Mouse (Mus musculus) intestine, postnatal 0 days (tissue): Measurements from ENCODE around the gene Gpr25. TPM values are rescaled to one million over a fixed set of nuclear protein-coding genes. Genes with fewer than 3 reads are reported as not detected.
A peak's percentile ranks its signal among the peaks of the same experiment; 100 is the strongest.

ENCODE experiments used
- ATAC-seq: fragments of 200-750 bp; cut with Nextera tagmentation; 2 replicates; pipeline ENCODE4 v1.8.0; 2017; ENCODE audit warnings: mild to moderate bottlenecking, moderate TSS enrichment, moderate library complexity
- H3K27ac ChIP-seq: fragments of 300-500 bp; sonication (generic); 2 replicates; pipeline ENCODE4 v1.5.1; 2014; ENCODE audit warnings: mild to moderate bottlenecking, low read depth, low read length, moderate library complexity
- H3K27me3 ChIP-seq: fragments of 300-500 bp; sonication (generic); replicated peaks from 2 replicates; pipeline ENCODE4 v1.6.1; 2014; ENCODE audit warnings: low read length, mixed read lengths; ENCODE audit not compliant: control insufficient read depth, insufficient read depth
- H3K36me3 ChIP-seq: fragments of 300-500 bp; sonication (generic); 2 replicates; pipeline ENCODE4 v1.6.1; 2014; ENCODE audit warnings: mild to moderate bottlenecking, moderate library complexity; ENCODE audit not compliant: control insufficient read depth, insufficient read depth
- H3K4me1 ChIP-seq: fragments of 300-500 bp; sonication (generic); replicated peaks from 2 replicates; pipeline ENCODE4 v1.6.1; 2014; ENCODE audit warnings: antibody characterized with exemption, low read length, mixed read lengths; ENCODE audit not compliant: control insufficient read depth, insufficient read depth
- H3K4me2 ChIP-seq: fragments of 300-500 bp; sonication (generic); replicated peaks from 2 replicates; pipeline ENCODE4 v1.6.1; 2014; ENCODE audit warnings: low read depth, mild to moderate bottlenecking, moderate library complexity
- H3K4me3 ChIP-seq: fragments of 300-500 bp; sonication (generic); 2 replicates; pipeline ENCODE4 v1.5.1; 2014; ENCODE audit warnings: low read depth, low read length
- H3K9ac ChIP-seq: fragments of 300-500 bp; sonication (generic); 2 replicates; pipeline ENCODE4 v1.6.1; 2014; ENCODE audit warnings: mild to moderate bottlenecking, low read depth, low read length
- H3K9me3 ChIP-seq: fragments of 300-500 bp; sonication (generic); 2 replicates; pipeline ENCODE4 v1.6.1; 2016; ENCODE audit warnings: mixed run types; ENCODE audit not compliant: control insufficient read depth
- CTCF ChIP-seq: sonication (generic); IDR thresholded peaks from 2 replicates; pipeline ENCODE4 v1.5.1; 2016; ENCODE audit warnings: low read depth, mild to moderate bottlenecking, control low read depth, antibody characterized with exemption, moderate library complexity
- WGBS: fragments of 180-500 bp; shearing (Covaris S2); extraction: QIAGEN DNeasy Blood & Tissue Kit; methylation state at CpG from one replicate; pipeline ENCODE4 v1.1.7; 2014; 5-methylcytosine and 5-hydroxymethylcytosine counted together
- polyA plus RNA-seq: library from polyadenylated mRNA; unstranded; fragments of >200 nt; fragmentation: Nextera tagmentation; extraction: Ambion mirVana; gene quantifications from 2 replicates; pipeline ENCODE4 v1.2.1, GENCODE M21; 2015

Gpr25 gene
- polyA plus RNA-seq, 1 experiment from 2014 or later, result not detected

- ATAC-seq, result no peak
- no peak for TF ChIP-seq CTCF
These were observed 28.3 kb downstream of the Gpr25 start for GRCm38 (mm10) chr1:136232285-136232926.

GRCm38 (mm10) chr1:136231596-136231995 lies 29.1 kb downstream of the Gpr25 start:
- no peak overlapping the region for H3K9ac ChIP-seq
- 7% methylated on average over 6 of the region's 6 CpGs for WGBS
- H3K4me3 ChIP-seq, result no peak overlapping the region
- no peaks in the 10 kb centered on the region for H3K27me3 ChIP-seq
- TF ChIP-seq CTCF, result no peak
- H3K9me3 ChIP-seq, result no peaks in the 10 kb centered on the region
- peaks cover 14% of the 10 kb centered on the region for H3K4me1 ChIP-seq
- H3K36me3 ChIP-seq, result no peaks in the 10 kb centered on the region
- H3K4me2 ChIP-seq, result peak overlapping the region; percentile 92
- 0 out of 2 replicates have a peak, but pooled peaks have one; percentile 3 for ATAC-seq
- H3K27ac ChIP-seq, result 0 out of 2 replicates have a peak overlapping the region, but pooled peaks have one; percentile 41

More at GRCm38 (mm10) chr1:136232285-136232926, 28.3 kb downstream of the Gpr25 start:
- no peak overlapping the region for H3K27ac ChIP-seq
- H3K27me3 ChIP-seq, result no peaks in the 10 kb centered on the region
- WGBS, result 13% methylated on average over 9 of the region's 9 CpGs
- H3K4me3 ChIP-seq, result peak overlapping the region; percentile 54; the same call in 1 of the 2 replicates
- peaks cover 12% of the 10 kb centered on the region for H3K4me1 ChIP-seq
- no peaks in the 10 kb centered on the region for H3K36me3 ChIP-seq
- no peak overlapping the region for H3K9ac ChIP-seq
- H3K4me2 ChIP-seq, result peak overlapping the region; percentile 92
- no peaks in the 10 kb centered on the region for H3K9me3 ChIP-seq

GRCm38 (mm10) chr1:136230201-136230600 lies 30.5 kb downstream of the Gpr25 start:
- Histone ChIP-seq H3K27ac (peak overlapping the region; percentile 96), H3K4me3 (peak overlapping the region; percentile 32), H3K27me3 (no peaks in the 10 kb centered on the region), H3K4me2 (peak overlapping the region; percentile 92), H3K36me3 (peaks cover 10% of the 10 kb centered on the region; the same call in 1 of the 2 replicates), H3K9ac (peak overlapping the region; percentile 42; the same call in 1 of the 2 replicates), H3K9me3 (no peaks in the 10 kb centered on the region), H3K4me1 (peaks cover 14% of the 10 kb centered on the region)
- TF ChIP-seq CTCF, result no peak
- ATAC-seq, result peak; percentile 56
- 29% methylated on average over 11 of the region's 11 CpGs for WGBS

DNA sequence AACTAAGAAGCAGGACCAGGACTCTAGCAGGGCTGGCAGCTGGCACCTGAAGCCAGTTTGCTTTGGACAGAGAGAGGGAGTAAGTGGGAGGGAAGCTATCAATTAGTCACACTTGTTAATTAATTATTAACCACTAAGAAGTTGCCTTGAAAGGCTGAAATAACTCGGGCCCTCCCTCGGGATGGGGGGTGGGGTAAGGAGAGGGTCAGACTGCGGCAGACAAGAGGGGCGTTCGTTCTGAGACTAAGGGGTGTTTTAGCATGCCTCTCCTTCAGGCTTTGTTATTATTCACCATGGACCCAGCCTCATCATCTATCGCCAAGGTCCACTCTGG lies 31.7 kb downstream of the Gpr25 start:
- peak overlapping the region; percentile 28 for H3K9ac ChIP-seq

DNA sequence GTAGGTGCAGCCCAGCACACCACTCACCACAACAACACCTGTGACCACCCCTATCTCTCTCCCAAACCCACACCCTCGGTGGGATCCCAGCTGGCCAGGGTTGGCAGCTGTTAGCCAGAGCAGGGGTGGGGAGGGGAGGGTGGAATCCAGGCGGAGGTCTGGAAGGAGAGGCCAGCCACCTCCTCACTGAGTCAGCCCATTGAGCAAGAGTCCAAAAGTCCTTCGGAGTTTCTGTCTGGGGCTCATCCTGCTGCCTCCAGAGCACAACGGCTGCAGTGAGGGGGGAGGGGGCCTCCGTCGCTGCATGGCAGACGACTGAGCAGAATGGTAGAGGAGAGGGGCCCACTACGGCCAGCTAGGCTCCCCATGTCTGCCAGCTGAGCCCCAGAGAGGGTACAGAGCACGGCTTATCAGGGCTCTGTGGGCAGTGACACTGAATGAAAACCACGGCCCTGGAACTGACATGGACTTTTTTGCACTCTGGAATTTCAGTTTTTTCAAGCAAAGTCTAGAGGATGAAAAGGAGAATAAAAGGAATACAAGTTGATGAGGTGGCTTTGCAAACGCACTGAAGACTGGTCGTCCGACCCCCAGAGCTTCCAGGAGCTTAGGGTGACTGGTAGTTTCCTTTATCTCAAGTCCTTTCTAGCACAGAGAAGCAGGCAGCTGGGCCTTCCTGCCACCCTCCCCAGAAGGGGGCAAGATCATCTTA lies 32.2 kb downstream of the Gpr25 start:
- 10% methylated on average over 13 of the region's 13 CpGs for WGBS
- H3K4me3 ChIP-seq, result peak overlapping the region; percentile 32
- peaks cover 12% of the 10 kb centered on the region for H3K4me1 ChIP-seq
- H3K27me3 ChIP-seq, result no peaks in the 10 kb centered on the region
- H3K27ac ChIP-seq, result peak overlapping the region; percentile 96
- peak overlapping the region; percentile 28 for H3K9ac ChIP-seq
- TF ChIP-seq CTCF, result peak; percentile 7; the same call in 1 of the 2 replicates
- peaks cover 17% of the 10 kb centered on the region; the same call in 1 of the 2 replicates for H3K36me3 ChIP-seq
- peak; percentile 82 for ATAC-seq
- no peaks in the 10 kb centered on the region for H3K9me3 ChIP-seq
- peak overlapping the region; percentile 92 for H3K4me2 ChIP-seq

More for the DNA sequence above, 31.7 kb downstream of the Gpr25 start:
- no peak for TF ChIP-seq CTCF
- Histone ChIP-seq H3K36me3 (peaks cover 17% of the 10 kb centered on the region; the same call in 1 of the 2 replicates), H3K4me1 (peaks cover 12% of the 10 kb centered on the region), H3K4me2 (peak overlapping the region; percentile 92), H3K9me3 (no peaks in the 10 kb centered on the region), H3K27ac (peak overlapping the region; percentile 96), H3K4me3 (peak overlapping the region; percentile 32), H3K27me3 (no peaks in the 10 kb centered on the region)
- 22% methylated on average over 6 of the region's 6 CpGs for WGBS
- ATAC-seq, result peak; percentile 56

DNA sequence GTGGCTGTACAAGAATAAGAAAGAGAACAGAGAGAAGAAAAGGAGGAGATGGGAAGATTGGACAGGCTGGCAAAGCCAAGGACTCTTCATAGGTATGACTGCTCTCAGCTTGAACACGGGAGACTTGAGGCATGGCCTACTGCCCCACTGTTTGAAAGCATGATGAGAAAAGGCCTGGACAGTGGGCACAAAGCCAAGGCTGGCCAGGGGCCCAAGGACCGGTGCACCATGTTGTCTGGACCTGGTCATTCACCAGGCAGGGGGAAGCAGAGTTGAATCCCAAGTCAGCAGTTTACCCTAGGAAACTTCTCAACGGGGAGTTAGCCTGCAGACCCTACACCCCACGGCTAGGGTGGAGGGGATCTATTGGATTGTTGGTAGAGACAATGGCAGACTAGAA lies 32.8 kb downstream of the Gpr25 start:
- Histone ChIP-seq H3K9ac (no peak overlapping the region), H3K27ac (peak overlapping the region; percentile 96), H3K9me3 (no peaks in the 10 kb centered on the region), H3K4me2 (peak overlapping the region; percentile 92), H3K27me3 (no peaks in the 10 kb centered on the region), H3K4me1 (peaks cover 12% of the 10 kb centered on the region), H3K36me3 (peaks cover 17% of the 10 kb centered on the region; the same call in 1 of the 2 replicates), H3K4me3 (no peak overlapping the region)
- TF ChIP-seq CTCF, result no peak
- 18% methylated on average over 4 of the region's 4 CpGs for WGBS
- no peak for ATAC-seq
